18 mouse cellular contexts compared by ENCODE assay signal in the genomic region with DNA sequence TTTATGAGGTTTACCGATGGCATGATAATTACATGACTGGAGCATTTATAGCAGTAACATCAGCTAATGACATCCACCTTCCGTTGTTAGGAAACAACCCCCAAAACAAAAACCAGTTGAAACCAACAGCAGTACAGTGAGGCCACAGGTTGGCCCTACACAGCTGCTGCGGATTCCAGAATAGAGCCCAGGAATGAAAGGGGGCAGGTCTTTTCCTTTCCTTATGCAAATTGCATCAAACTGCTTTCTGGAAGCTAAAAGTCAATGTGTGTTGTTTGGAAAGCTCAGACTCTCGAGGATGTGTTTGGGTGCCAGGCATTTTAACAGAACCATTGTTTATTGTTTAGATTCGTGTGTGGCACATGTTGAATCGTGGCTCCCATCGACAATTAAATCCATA.
DNase-seq lines count a peak whose midpoint lies in the region; ATAC-seq lines count a peak whose summit lies in the region.
"Had no signal": no experiment of that assay in that cellular context is flagged by ENCODE, and none has a peak within 500 bp of the region (broad histone marks: within the 10 kb centered on the region; RNA-seq: fewer than 3 reads in every experiment).

No protein-coding gene starts in this region.

- H3K9me3 ChIP-seq in kidney, embryonic 16.5 days (ENCODE audit: low read length) = no peaks in the 10 kb centered on the region
- H3K9me3 ChIP-seq: embryonic facial prominence, embryonic 10.5 days; embryonic facial prominence, embryonic 12.5 days; forebrain, embryonic 13.5 days; forebrain, embryonic 15.5 days had no signal

- H3K36me3 ChIP-seq in kidney, embryonic 16.5 days (ENCODE audit: insufficient read depth, low read length) = 0 out of 2 replicates have a peak, but pooled peaks cover 2% of the 10 kb centered on the region
- H3K36me3 ChIP-seq: embryonic facial prominence, embryonic 12.5 days; forebrain, embryonic 15.5 days had no signal

- no peak overlapping the region for H3K27ac ChIP-seq in kidney, embryonic 16.5 days (ENCODE audit: low read length)
- H3K27ac ChIP-seq: embryonic facial prominence, embryonic 10.5 days; embryonic facial prominence, embryonic 12.5 days; forebrain, embryonic 13.5 days; forebrain, embryonic 15.5 days had no signal

- H3K27me3 ChIP-seq in kidney, embryonic 16.5 days (ENCODE audit: insufficient read depth, low read length) = no peaks in the 10 kb centered on the region
- H3K27me3 ChIP-seq: embryonic facial prominence, embryonic 12.5 days; forebrain, embryonic 13.5 days; forebrain, embryonic 15.5 days had no signal

- H3K9ac ChIP-seq in kidney, embryonic 16.5 days (replicated peaks; ENCODE audit: low read length) = no peak overlapping the region
- H3K9ac ChIP-seq: embryonic facial prominence, embryonic 12.5 days; forebrain, embryonic 13.5 days; forebrain, embryonic 15.5 days; forebrain, postnatal 0 days had no signal

- DNase-seq in ES-CJ7 (ENCODE audit: low read depth, low spot score) = peak; percentile 53
- DNase-seq in ZHBTc4 (ENCODE audit: low read depth, low spot score) = peak; percentile 65
- DNase-seq in right cerebral cortex, postnatal 36 days (ENCODE audit: low spot score in 2 of 2) = no peak
- DNase-seq in layer of hippocampus, adult 18-20 months (ENCODE audit: low spot score in 2 of 2) = no peak
- DNase-seq: adrenal gland, adult 2 months; adrenal gland, postnatal 10 days; adrenal gland, postnatal 25 days; cerebellum, adult 11-12 months; cerebellum, adult 2 months; cerebellum, adult 9-10 months; cerebellum, postnatal 10 days; cerebellum, postnatal 25 days; forebrain, postnatal 0 days had no signal

- no peaks in the 10 kb centered on the region for H3K4me1 ChIP-seq in kidney, embryonic 16.5 days (ENCODE audit: insufficient read depth, low read length)
- H3K4me1 ChIP-seq: embryonic facial prominence, embryonic 10.5 days; embryonic facial prominence, embryonic 12.5 days had no signal

- no peak overlapping the region for H3K4me3 ChIP-seq in kidney, embryonic 16.5 days (ENCODE audit: low read length)
- H3K4me3 ChIP-seq: embryonic facial prominence, embryonic 10.5 days; embryonic facial prominence, embryonic 12.5 days; forebrain, embryonic 13.5 days; forebrain, embryonic 15.5 days had no signal

- H3K4me2 ChIP-seq in kidney, embryonic 16.5 days (replicated peaks; ENCODE audit: low read depth, low read length) = no peak overlapping the region
- H3K4me2 ChIP-seq: embryonic facial prominence, embryonic 12.5 days; forebrain, embryonic 13.5 days; forebrain, embryonic 15.5 days had no signal

- WGBS in kidney, embryonic 16.5 days = 83% methylated on average over 7 of the region's 7 CpGs

- no peak for ATAC-seq in kidney, embryonic 16.5 days (ENCODE audit: low FRiP score, low TSS enrichment)
- ATAC-seq: forebrain, embryonic 13.5 days; forebrain, embryonic 15.5 days; forebrain, postnatal 0 days had no signal

Comparison
In these comparisons a context has a peak if more than half of its experiments do, and no peak if none do; other contexts are left out.
1. DNase-seq: peak in ES-CJ7 (single experiment) and ZHBTc4 (single experiment); none in right cerebral cortex, postnatal 36 days (0 of 2) and layer of hippocampus, adult 18-20 months (0 of 2).